Mouse (Mus musculus) kidney, embryonic 14.5 days (tissue): Measurements from ENCODE around the gene S100a4. TPM values are rescaled to one million over a fixed set of nuclear protein-coding genes. Genes with fewer than 3 reads are reported as not detected.

Experiments
- ATAC-seq: fragments of 200-750 bp; cut with Nextera tagmentation; 2 replicates; pipeline ENCODE4 v1.8.0; 2017; ENCODE audit warnings: moderate number of reproducible peaks, mild to moderate bottlenecking, moderate TSS enrichment, moderate library complexity; ENCODE audit not compliant: low FRiP score, low TSS enrichment
- H3K27ac ChIP-seq: fragments of 300-500 bp; sonication (generic); 2 replicates; pipeline ENCODE4 v1.5.1; 2014; ENCODE audit warnings: low read depth, mild to moderate bottlenecking, low read length, moderate library complexity, mixed read lengths
- H3K27me3 ChIP-seq: fragments of 300-500 bp; sonication (generic); 2 replicates; pipeline ENCODE4 v1.6.1; 2014; ENCODE audit warnings: mild to moderate bottlenecking, low read length; ENCODE audit not compliant: control insufficient read depth, insufficient read depth
- H3K36me3 ChIP-seq: fragments of 300-500 bp; sonication (generic); 2 replicates; pipeline ENCODE4 v1.6.1; 2014; ENCODE audit warnings: low read length, mixed read lengths; ENCODE audit not compliant: control insufficient read depth, insufficient read depth
- H3K4me1 ChIP-seq: fragments of 300-500 bp; sonication (generic); 2 replicates; pipeline ENCODE4 v1.6.1; 2014; ENCODE audit warnings: low read length, mixed read lengths; ENCODE audit not compliant: control insufficient read depth, insufficient read depth
- H3K4me2 ChIP-seq: fragments of 300-500 bp; sonication (generic); replicated peaks from 2 replicates; pipeline ENCODE4 v1.6.1; 2014; ENCODE audit warnings: low read depth, mild to moderate bottlenecking, low read length
- H3K4me3 ChIP-seq: fragments of 300-500 bp; sonication (generic); 2 replicates; pipeline ENCODE4 v1.5.1; 2014; ENCODE audit warnings: mild to moderate bottlenecking, low read length
- H3K9ac ChIP-seq: fragments of 300-500 bp; sonication (generic); 2 replicates; pipeline ENCODE4 v1.6.1; 2014; ENCODE audit warnings: low read depth, mild to moderate bottlenecking, low read length, moderate library complexity
- H3K9me3 ChIP-seq: fragments of 300-500 bp; sonication (generic); 2 replicates; pipeline ENCODE4 v1.6.1; 2016; ENCODE audit warnings: low read length; ENCODE audit not compliant: control insufficient read depth
- WGBS: fragments of 180-500 bp; shearing (Covaris S2); extraction: QIAGEN DNeasy Blood & Tissue Kit; methylation state at CpG from one replicate; pipeline ENCODE4 v1.1.7; 2014; 5-methylcytosine and 5-hydroxymethylcytosine counted together
- polyA plus RNA-seq: library from polyadenylated mRNA; unstranded; fragments of >200 nt; fragmentation: Nextera tagmentation; extraction: Ambion mirVana; gene quantifications from 2 replicates; pipeline ENCODE4 v1.2.1, GENCODE M21; 2014

The S100a4 gene
- polyA plus RNA-seq, 1 experiment from 2014 or later = 3.9 TPM

DNA sequence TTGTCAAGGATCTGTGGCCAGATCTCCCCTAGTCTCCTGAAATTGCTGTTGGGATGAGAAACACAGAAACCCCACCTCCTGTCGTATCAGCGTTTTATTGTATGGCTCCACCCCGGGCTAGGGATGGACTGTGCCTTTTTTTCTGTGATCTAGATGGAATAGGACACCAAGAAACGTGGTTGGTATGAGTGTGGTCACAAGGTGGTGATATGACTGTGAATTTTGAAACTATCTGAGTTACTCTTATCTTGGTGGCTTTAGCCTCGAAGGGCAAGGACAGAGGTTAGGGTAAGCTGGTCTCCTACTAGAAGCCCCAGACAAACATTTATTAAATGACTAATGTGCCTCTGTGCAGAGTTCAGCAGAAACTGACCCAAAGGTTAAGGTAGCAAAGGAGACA lies 8.0 kb upstream of the S100a4 start:
- Histone ChIP-seq H3K4me3 (no peak overlapping the region), H3K27me3 (no peaks in the 10 kb centered on the region), H3K4me1 (no peaks in the 10 kb centered on the region), H3K4me2 (no peak overlapping the region), H3K9ac (no peak overlapping the region), H3K36me3 (no peaks in the 10 kb centered on the region), H3K27ac (no peak overlapping the region), H3K9me3 (no peaks in the 10 kb centered on the region)
- ATAC-seq = no peak
- WGBS = 69% methylated on average over 5 of the region's 5 CpGs

DNA sequence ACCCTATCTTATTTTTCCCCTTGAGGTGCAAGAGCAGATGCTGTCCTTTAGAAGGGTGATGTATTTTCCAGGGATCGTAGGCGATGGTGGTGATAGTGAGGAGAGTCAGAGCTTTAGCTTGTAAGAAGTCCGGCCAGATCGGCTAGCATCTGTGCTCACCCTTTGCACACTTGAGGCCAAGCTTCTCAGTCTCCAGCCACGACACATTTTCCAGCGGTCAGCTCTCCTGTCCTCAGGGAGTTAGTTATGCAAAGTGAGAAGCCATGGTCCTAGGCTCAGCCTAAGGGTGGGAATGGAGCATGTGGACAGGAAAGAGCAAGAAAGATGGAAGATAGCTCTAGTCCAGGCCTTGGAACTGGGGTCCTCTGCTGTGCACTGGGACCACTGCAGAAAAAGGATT lies 6.8 kb upstream of the S100a4 start:
- Histone ChIP-seq H3K9me3 (no peaks in the 10 kb centered on the region), H3K4me1 (no peaks in the 10 kb centered on the region), H3K36me3 (no peaks in the 10 kb centered on the region), H3K4me2 (no peak overlapping the region), H3K27ac (no peak overlapping the region), H3K27me3 (no peaks in the 10 kb centered on the region), H3K9ac (no peak overlapping the region), H3K4me3 (no peak overlapping the region)
- ATAC-seq = no peak
- 81% methylated on average over 6 of the region's 6 CpGs for WGBS

DNA sequence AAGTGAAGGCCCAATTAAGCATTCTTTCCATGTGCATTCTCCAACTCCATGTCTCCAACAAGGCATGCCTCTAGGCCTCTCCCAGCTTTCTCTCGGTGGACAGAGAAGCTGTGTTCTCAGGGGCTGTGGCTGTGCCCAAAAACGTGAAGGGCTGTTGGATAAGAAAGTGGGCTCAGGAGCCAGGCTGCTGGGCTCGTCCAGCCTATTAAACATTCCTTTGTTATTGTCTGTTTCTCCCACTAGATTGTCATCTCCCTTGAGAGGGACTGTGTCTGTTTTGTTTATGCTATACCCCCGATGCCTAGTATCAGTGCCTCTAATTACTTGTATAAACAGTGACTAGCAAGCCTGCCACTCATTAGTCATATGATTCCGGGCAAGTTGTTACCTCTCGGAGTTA lies 5.8 kb upstream of the S100a4 start:
- Histone ChIP-seq H3K36me3 (no peaks in the 10 kb centered on the region), H3K9ac (no peak overlapping the region), H3K9me3 (no peaks in the 10 kb centered on the region), H3K4me1 (no peaks in the 10 kb centered on the region), H3K27ac (no peak overlapping the region), H3K27me3 (no peaks in the 10 kb centered on the region), H3K4me3 (no peak overlapping the region), H3K4me2 (no peak overlapping the region)
- 46% methylated on average over 6 of the region's 6 CpGs for WGBS
- ATAC-seq = no peak

GRCm38 (mm10) chr3:90598212-90598611 lies 5.4 kb upstream of the S100a4 start:
- no peak overlapping the region for H3K27ac ChIP-seq
- H3K4me1 ChIP-seq = no peaks in the 10 kb centered on the region
- no peak overlapping the region for H3K4me2 ChIP-seq
- no peaks in the 10 kb centered on the region for H3K36me3 ChIP-seq
- no peaks in the 10 kb centered on the region for H3K9me3 ChIP-seq
- H3K27me3 ChIP-seq = no peaks in the 10 kb centered on the region
- WGBS = 77% methylated on average over 4 of the region's 4 CpGs
- no peak overlapping the region for H3K9ac ChIP-seq
- H3K4me3 ChIP-seq = no peak overlapping the region
- ATAC-seq = no peak

DNA sequence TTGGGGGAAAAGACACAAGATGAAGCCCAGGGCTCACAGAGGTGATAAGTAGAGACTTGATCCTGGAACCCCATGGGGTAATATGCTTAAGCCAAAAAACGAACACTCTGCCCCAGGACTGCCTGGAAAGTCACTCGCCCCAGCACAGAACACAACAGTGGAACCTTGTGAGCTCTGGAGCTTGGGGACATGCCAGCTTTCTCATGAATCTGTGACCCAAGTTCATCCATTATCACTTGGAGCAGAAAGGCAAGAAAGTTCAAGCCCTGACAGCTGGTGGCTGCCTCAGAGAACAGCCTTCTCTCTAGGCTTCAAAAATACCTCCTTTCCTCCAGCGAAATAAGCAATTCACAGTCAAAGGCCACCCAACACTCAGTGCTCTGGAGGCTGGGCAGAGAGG lies 4.2 kb upstream of the S100a4 start:
- Histone ChIP-seq H3K9me3 (no peaks in the 10 kb centered on the region), H3K27ac (no peak overlapping the region), H3K36me3 (no peaks in the 10 kb centered on the region), H3K4me1 (peaks cover 6% of the 10 kb centered on the region; the same call in 1 of the 2 replicates), H3K4me2 (no peak overlapping the region), H3K4me3 (no peak overlapping the region), H3K9ac (no peak overlapping the region), H3K27me3 (no peaks in the 10 kb centered on the region)
- WGBS = 78% methylated on average over 3 of the region's 3 CpGs
- ATAC-seq = no peak

DNA sequence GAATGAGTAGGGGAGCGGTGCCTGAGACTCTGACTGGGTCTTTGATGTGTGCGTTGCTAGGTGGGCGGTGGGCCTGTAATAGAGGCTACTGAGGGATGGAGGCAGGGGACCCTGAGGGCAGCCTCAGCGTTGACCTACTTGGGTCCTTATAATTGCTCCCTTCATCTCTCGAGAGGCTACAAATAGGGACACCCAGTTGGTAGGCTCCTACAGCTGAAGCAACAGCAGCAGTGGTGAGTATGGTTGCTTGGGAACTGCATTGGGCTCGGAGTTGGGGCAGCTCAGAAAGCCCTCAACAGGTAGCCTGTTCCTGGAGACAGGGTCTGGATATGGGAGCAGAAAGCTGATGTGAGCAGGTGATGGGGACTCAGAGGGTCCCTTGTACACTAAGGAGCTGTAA lies 3.5 kb upstream of the S100a4 start:
- ATAC-seq = no peak
- Histone ChIP-seq H3K27me3 (no peaks in the 10 kb centered on the region), H3K9me3 (no peaks in the 10 kb centered on the region), H3K27ac (no peak overlapping the region), H3K4me3 (no peak overlapping the region), H3K4me1 (peaks cover 13% of the 10 kb centered on the region; the same call in 1 of the 2 replicates), H3K36me3 (no peaks in the 10 kb centered on the region), H3K9ac (no peak overlapping the region), H3K4me2 (no peak overlapping the region)
- WGBS = 71% methylated on average over 6 of the region's 6 CpGs

GRCm38 (mm10) chr3:90600458-90601195 lies 2.9 kb upstream of the S100a4 start:
- Histone ChIP-seq H3K27me3 (no peaks in the 10 kb centered on the region), H3K4me1 (peaks cover 16% of the 10 kb centered on the region; the same call in 1 of the 2 replicates), H3K36me3 (no peaks in the 10 kb centered on the region), H3K9ac (no peak overlapping the region), H3K4me3 (no peak overlapping the region), H3K4me2 (no peak overlapping the region), H3K9me3 (no peaks in the 10 kb centered on the region), H3K27ac (no peak overlapping the region)
- no peak for ATAC-seq
- WGBS = 85% methylated on average over 8 of the region's 8 CpGs

DNA sequence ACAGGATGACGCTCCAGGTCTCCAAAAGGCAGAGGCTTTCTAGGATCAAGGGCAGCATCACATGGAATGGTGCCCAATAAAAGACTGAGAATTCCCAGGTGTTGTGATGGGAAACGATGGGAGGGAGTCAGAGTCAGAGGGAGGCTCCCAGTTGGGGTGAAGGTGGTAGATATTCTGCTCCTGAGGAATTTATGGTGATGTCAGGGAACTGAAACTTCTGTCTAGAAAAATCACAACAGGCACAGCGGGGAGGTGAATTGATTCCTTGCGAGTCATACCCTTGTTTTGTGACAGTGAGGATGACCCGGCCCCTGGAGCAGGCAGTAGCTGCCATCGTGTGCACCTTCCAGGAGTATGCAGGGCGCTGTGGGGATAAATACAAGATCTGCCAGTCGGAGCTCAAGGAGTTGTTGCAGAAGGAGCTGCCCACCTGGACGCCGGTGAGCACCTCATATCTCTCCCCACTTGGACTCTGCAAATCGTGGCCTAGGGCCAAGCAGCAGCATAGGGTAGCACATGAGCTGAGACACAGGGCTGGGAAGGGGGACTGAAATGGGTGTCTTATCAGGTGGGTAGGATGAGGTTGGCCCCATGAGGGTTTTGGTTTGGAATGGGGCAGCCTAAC lies 2.0 kb upstream of the S100a4 start, which contains the start of gene Gm42674:
Gene Gm42674 (plus strand): TSS at position 419 of the 625 bp plus-strand sequence.
- Histone ChIP-seq H3K4me2 (no peak within 1 kb of the TSS), H3K27ac (no peak within 1 kb of the TSS), H3K4me1 (peaks cover 18% of the 10 kb centered on the region; the same call in 1 of the 2 replicates), H3K4me3 (no peak within 1 kb of the TSS), H3K9me3 (no peaks in the 10 kb centered on the region), H3K9ac (no peak within 1 kb of the TSS), H3K27me3 (no peaks in the 10 kb centered on the region), H3K36me3 (no peaks in the 10 kb centered on the region)
- 80% methylated on average over 11 of the region's 11 CpGs for WGBS
- ATAC-seq = no peak

- Histone ChIP-seq H3K36me3 (no peaks in the 10 kb centered on the region), H3K27ac (peak overlapping the region; percentile 55), H3K9ac (no peak overlapping the region), H3K4me2 (no peak overlapping the region), H3K4me1 (peaks cover 18% of the 10 kb centered on the region; the same call in 1 of the 2 replicates), H3K9me3 (no peaks in the 10 kb centered on the region), H3K27me3 (no peaks in the 10 kb centered on the region), H3K4me3 (no peak overlapping the region)
- 58% methylated on average over 4 of the region's 4 CpGs for WGBS
- peak; percentile 69 for ATAC-seq
Measured at GRCm38 (mm10) chr3:90604416-90604815, 845 bp downstream of the S100a4 start.
